Mouse (Mus musculus) ES-CJ7 (cell line): ENCODE results near the gene Psap.
"Not testable (repeated sequence)": the region's sequence is repeated elsewhere in the genome, so short reads cannot be mapped to it uniquely, and the experiment has no call there.

ENCODE experiments used
- DNase-seq: peaks from one replicate; pipeline ENCODE4 v3.0.0; 2011; ENCODE audit warnings: low read depth, low spot score

Psap gene

GRCm38 (mm10) chr10:60277207-60278005 is at the start of gene Psap:
Gene Psap (plus strand): TSS chr10:60277627.
- peak; percentile 92 for DNase-seq

- DNase-seq = no peak
These were observed 49.8 kb upstream of the Psap start for GRCm38 (mm10) chr10:60227666-60228065.

GRCm38 (mm10) chr10:60229113-60229512 is 48.3 kb upstream of the Psap start:
- DNase-seq = no peak

- peak; percentile 42 for DNase-seq
These were observed 46.9 kb upstream of the Psap start for GRCm38 (mm10) chr10:60230321-60231088.

- DNase-seq = no peak
These were observed 43.4 kb upstream of the Psap start for GRCm38 (mm10) chr10:60234006-60234405.

- peak; percentile 35 for DNase-seq
These were observed 41.6 kb upstream of the Psap start for GRCm38 (mm10) chr10:60235876-60236275.

- DNase-seq = peak; percentile 85
These were observed 39.8 kb upstream of the Psap start for GRCm38 (mm10) chr10:60237475-60238154.

GRCm38 (mm10) chr10:60240416-60240815 is 37.0 kb upstream of the Psap start:
- DNase-seq = peak; percentile 94

- no peak for DNase-seq
These were observed 33.5 kb upstream of the Psap start for GRCm38 (mm10) chr10:60243941-60244340.

- peak; percentile 92 for DNase-seq
These were observed 32.4 kb upstream of the Psap start for GRCm38 (mm10) chr10:60245041-60245440.

GRCm38 (mm10) chr10:60245635-60246034 is 31.8 kb upstream of the Psap start:
- DNase-seq = no peak

- DNase-seq = peak; percentile 93
These were observed 30.9 kb upstream of the Psap start for GRCm38 (mm10) chr10:60246519-60246918.

GRCm38 (mm10) chr10:60248345-60248744 is 29.1 kb upstream of the Psap start:
- not testable (repeated sequence) for DNase-seq

GRCm38 (mm10) chr10:60250426-60250965 is 26.9 kb upstream of the Psap start:
- DNase-seq = no peak

GRCm38 (mm10) chr10:60252187-60252586 is 25.2 kb upstream of the Psap start:
- DNase-seq = no peak

GRCm38 (mm10) chr10:60252606-60253005 is 24.8 kb upstream of the Psap start:
- no peak for DNase-seq

GRCm38 (mm10) chr10:60256088-60256487 is 21.3 kb upstream of the Psap start:
- no peak for DNase-seq

GRCm38 (mm10) chr10:60257261-60257825 is 20.1 kb upstream of the Psap start:
- peak; percentile 83 for DNase-seq

- no peak for DNase-seq
These were observed 16.7 kb upstream of the Psap start for GRCm38 (mm10) chr10:60260557-60261294.

GRCm38 (mm10) chr10:60261530-60261929 is 15.9 kb upstream of the Psap start:
- DNase-seq = no peak

- no peak for DNase-seq
These were observed 15.0 kb upstream of the Psap start for GRCm38 (mm10) chr10:60262386-60262785.
